8 mouse cellular contexts compared by ENCODE assay signal in the genomic region with DNA sequence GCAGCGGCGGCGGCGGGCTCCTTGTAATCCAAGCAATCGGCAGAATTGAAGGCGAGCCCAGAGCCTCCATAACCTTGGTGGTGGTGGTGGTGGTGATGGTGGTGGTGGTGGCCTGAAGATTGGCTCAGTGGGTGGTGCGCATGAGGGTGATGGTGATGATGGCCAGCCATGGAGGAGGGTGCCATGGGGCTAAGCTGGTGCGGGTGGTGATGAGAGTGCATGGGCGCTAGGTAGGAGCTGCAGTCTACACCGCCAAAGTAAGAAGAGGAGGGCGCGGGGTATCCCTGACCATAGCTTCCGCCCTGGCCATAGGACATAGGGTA. TPM values are rescaled to one million over a fixed set of nuclear protein-coding genes. Genes with fewer than 3 reads are reported as not detected.
DNase-seq lines count a peak whose midpoint lies in the region; ATAC-seq and TF ChIP-seq lines count a peak whose summit lies in the region.

No protein-coding gene starts in this region.

- peaks cover 93% of the 10 kb centered on the region for H3K27me3 ChIP-seq in lung, postnatal 0 days (replicated peaks; ENCODE audit: insufficient read depth, low read length)
- H3K27me3 ChIP-seq in intestine, embryonic 16.5 days (replicated peaks; ENCODE audit: control insufficient read depth, insufficient read depth, low read length): peaks cover 88% of the 10 kb centered on the region
- peaks cover 48% of the 10 kb centered on the region for H3K27me3 ChIP-seq in neural tube, embryonic 14.5 days (ENCODE audit: control insufficient read depth, insufficient read depth, low read length)

- ATAC-seq in lung, postnatal 0 days: no peak
- no peak for ATAC-seq in intestine, embryonic 16.5 days
- no peak for ATAC-seq in neural tube, embryonic 14.5 days (ENCODE audit: low read depth)
- ATAC-seq in erythroid progenitor cell, adult 5-6 weeks (replicated peaks; ENCODE audit: low FRiP score, poor library complexity, severe bottlenecking): no peak

- no peak overlapping the region for H3K9ac ChIP-seq in lung, postnatal 0 days (replicated peaks; ENCODE audit: low read depth)
- H3K9ac ChIP-seq in intestine, embryonic 16.5 days (ENCODE audit: low read depth, low read length): no peak overlapping the region
- no peak overlapping the region for H3K9ac ChIP-seq in neural tube, embryonic 14.5 days (replicated peaks; ENCODE audit: low read depth, low read length)

- TF ChIP-seq CTCF in lung, postnatal 0 days (IDR thresholded peaks at IDR 0.05): no peak

- H3K36me3 ChIP-seq in lung, postnatal 0 days (ENCODE audit: insufficient read depth, low read length): no peaks in the 10 kb centered on the region
- H3K36me3 ChIP-seq in intestine, embryonic 16.5 days (ENCODE audit: control insufficient read depth, insufficient read depth, low read length): no peaks in the 10 kb centered on the region
- no peaks in the 10 kb centered on the region for H3K36me3 ChIP-seq in neural tube, embryonic 14.5 days (ENCODE audit: control insufficient read depth, insufficient read depth, low read length)

- peak overlapping the region; percentile 20; the same call in 1 of the 2 replicates for H3K4me3 ChIP-seq in lung, postnatal 0 days (ENCODE audit: low read depth, low read length)
- H3K4me3 ChIP-seq in intestine, embryonic 16.5 days (ENCODE audit: low read length): peak overlapping the region; percentile 30
- peak overlapping the region; percentile 15; the same call in 1 of the 2 replicates for H3K4me3 ChIP-seq in neural tube, embryonic 14.5 days (ENCODE audit: low read depth, low read length)

- 4% methylated on average over 13 of the region's 13 CpGs for WGBS in lung, postnatal 0 days
- WGBS in intestine, embryonic 16.5 days: 2% methylated on average over 13 of the region's 13 CpGs
- under 1% methylated on average over 13 of the region's 13 CpGs for WGBS in neural tube, embryonic 14.5 days

- no peaks in the 10 kb centered on the region; the same call in 1 of the 2 replicates for H3K4me1 ChIP-seq in lung, postnatal 0 days (ENCODE audit: insufficient read depth, low read depth, low read length)
- H3K4me1 ChIP-seq in intestine, embryonic 16.5 days (ENCODE audit: control insufficient read depth, insufficient read depth, low read length): peaks cover 16% of the 10 kb centered on the region
- H3K4me1 ChIP-seq in neural tube, embryonic 14.5 days (ENCODE audit: control insufficient read depth, insufficient read depth, low read length): 0 out of 2 replicates have a peak, but pooled peaks cover 3% of the 10 kb centered on the region

- TF ChIP-seq EP300 in lung, postnatal 0 days (IDR thresholded peaks at IDR 0.05): no peak

- H3K4me2 ChIP-seq in lung, postnatal 0 days (replicated peaks; ENCODE audit: low read depth, low read length): peak overlapping the region; percentile 27; the same call in 1 of the 2 replicates
- peak overlapping the region; percentile 32; the same call in 1 of the 2 replicates for H3K4me2 ChIP-seq in intestine, embryonic 16.5 days (ENCODE audit: low read depth, low read length)
- no peak overlapping the region for H3K4me2 ChIP-seq in neural tube, embryonic 14.5 days (ENCODE audit: low read depth, low read length)

- no peak overlapping the region for H3K27ac ChIP-seq in lung, postnatal 0 days (ENCODE audit: low read length)
- no peak overlapping the region for H3K27ac ChIP-seq in intestine, embryonic 16.5 days (ENCODE audit: low read length)
- no peak overlapping the region for H3K27ac ChIP-seq in neural tube, embryonic 14.5 days (ENCODE audit: low read depth, low read length)

- H3K9me3 ChIP-seq in lung, postnatal 0 days (ENCODE audit: low read length): no peaks in the 10 kb centered on the region
- no peaks in the 10 kb centered on the region; the same call in 1 of the 2 replicates for H3K9me3 ChIP-seq in intestine, embryonic 16.5 days (ENCODE audit: control insufficient read depth, low read length)
- H3K9me3 ChIP-seq in neural tube, embryonic 14.5 days (ENCODE audit: control insufficient read depth, low read length): no peaks in the 10 kb centered on the region

- peak; percentile 5 for DNase-seq in cerebellum, adult 11-12 months
- DNase-seq in cerebellum, adult 9-11 months: no peak
- no peak for DNase-seq in lung, postnatal 0 days (ENCODE audit: low spot score)
- no peak for DNase-seq in lung, postnatal 36 days
- no peak for DNase-seq in cerebellum, adult 11 months

RNA-seq across cellular contexts. Expression of a gene that starts 6.4 kb away (rescaled TPM):
- 0.20 and 0.21 TPM in 2 replicates for polyA plus RNA-seq in lung, postnatal 0 days (2015; fragmentation: Nextera tagmentation; extraction: Ambion mirVana)
- not detected in 2 replicates for polyA plus RNA-seq in intestine, embryonic 16.5 days (2015; fragmentation: Nextera tagmentation; extraction: Ambion mirVana)
- polyA plus RNA-seq in neural tube, embryonic 14.5 days (2014; fragmentation: Nextera tagmentation; extraction: Ambion mirVana): 0.09 TPM in 1 of 2 replicates, not detected in the other
- total RNA-seq in erythroid progenitor cell, adult 5-6 weeks (2015; ENCODE audit: low replicate concordance): not detected in 2 replicates
- total RNA-seq in erythroid progenitor cell, adult 5-6 weeks (2017; ENCODE audit: low replicate concordance): not detected in 2 replicates
